Mouse (Mus musculus): ENCODE measurements around the gene Fars2. TPM values are rescaled to one million over a fixed set of nuclear protein-coding genes. Genes with fewer than 3 reads are reported as not detected.

The Fars2 gene
- polyA plus RNA-seq, 1 experiment from 2014 or later, result 35.8 TPM

DNA sequence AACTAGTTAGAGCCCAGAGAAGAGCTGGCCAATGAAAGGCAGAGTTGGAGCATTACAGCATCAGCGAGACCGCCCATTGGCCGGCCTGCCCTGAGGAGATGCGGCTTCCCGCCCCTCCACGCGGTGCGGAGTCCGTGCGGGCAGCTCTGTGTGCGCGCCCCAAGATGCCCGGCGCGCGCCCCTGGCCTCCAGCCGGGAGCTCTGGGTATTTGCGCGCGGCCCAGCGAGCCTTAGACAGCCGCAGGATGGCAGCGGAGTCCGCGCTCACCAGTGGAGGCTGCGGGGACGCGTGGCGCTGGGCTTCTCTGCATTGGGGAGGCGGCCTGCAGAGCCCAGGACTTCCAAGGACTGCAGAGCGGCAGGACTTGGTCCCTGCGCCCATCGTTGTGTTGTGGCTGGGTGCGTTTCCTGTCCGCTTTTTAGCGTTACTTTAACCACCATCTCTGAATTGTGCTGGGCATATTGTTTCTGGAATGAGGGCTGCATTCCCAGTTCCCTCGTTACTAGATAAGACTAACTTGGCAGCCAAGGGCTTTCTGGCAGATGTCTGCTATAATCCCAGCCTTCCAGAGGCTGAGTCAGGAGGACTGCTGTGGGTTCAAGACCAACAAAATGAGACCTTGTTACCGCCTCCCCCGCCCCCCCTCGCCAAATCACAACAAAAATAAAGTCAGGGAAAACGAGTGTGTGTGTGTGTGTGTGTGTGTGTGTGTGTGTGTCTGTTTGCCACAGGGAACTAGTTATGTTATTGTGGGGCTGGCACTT, 461.5 kb downstream of the Fars2 start:
- 2% methylated on average over 41 of the region's 41 CpGs for WGBS

DNA sequence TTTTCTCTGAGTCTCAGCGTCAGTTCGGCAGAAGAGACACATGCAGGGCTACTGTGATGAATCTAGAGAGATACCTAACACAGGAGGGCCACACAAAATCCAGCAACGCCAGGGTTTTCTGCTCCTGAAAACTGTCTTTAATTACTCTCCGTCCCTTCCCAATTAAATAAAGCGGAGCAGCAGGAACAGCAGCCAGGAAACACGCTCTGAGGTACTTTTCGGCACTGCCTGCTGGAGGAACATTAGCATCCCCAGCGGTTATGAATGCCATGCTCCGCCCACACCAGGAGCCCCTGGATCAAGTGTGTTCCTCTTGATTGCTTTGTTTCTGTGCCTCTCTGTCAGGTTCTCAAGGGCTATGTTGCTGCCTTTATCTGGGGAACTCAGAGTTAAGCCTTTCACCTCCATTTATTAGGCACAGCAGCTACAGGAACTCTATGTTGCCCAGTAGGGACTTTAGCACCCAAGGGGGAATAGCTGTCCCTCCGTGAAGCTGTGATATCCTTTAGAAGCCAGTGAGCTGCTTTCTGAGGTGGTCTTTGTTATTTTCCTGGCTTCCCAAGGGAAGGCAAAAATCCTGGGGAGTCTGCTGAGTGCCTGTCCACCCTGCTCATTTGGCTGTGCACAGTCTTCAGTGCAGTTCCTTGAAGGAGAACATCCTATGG, 465.3 kb downstream of the Fars2 start:
- DNase-seq (ENCODE audit: low spot score), result no peak
- 21% methylated on average over 10 of the region's 10 CpGs for WGBS
- Histone ChIP-seq H3K9me3 (no peaks in the 10 kb centered on the region), H3K4me3 (peak overlapping the region; percentile 35; the same call in 1 of the 2 replicates), H3K27ac (peak overlapping the region; percentile 56; the same call in 1 of the 2 replicates), H3K4me1 (peaks cover 37% of the 10 kb centered on the region), H3K27me3 (ENCODE audit: insufficient read depth, poor library complexity, severe bottlenecking) (no peaks in the 10 kb centered on the region), H3K36me3 (no peaks in the 10 kb centered on the region)

More for the DNA sequence above, 461.5 kb downstream of the Fars2 start:
- Histone ChIP-seq H3K4me1 (peaks cover 46% of the 10 kb centered on the region), H3K27me3 (ENCODE audit: insufficient read depth, poor library complexity, severe bottlenecking) (no peaks in the 10 kb centered on the region), H3K27ac (peak overlapping the region; percentile 88), H3K4me3 (peak overlapping the region; percentile 64), H3K36me3 (no peaks in the 10 kb centered on the region), H3K9me3 (no peaks in the 10 kb centered on the region)
- DNase-seq (ENCODE audit: low spot score), result peak; percentile 85

DNA sequence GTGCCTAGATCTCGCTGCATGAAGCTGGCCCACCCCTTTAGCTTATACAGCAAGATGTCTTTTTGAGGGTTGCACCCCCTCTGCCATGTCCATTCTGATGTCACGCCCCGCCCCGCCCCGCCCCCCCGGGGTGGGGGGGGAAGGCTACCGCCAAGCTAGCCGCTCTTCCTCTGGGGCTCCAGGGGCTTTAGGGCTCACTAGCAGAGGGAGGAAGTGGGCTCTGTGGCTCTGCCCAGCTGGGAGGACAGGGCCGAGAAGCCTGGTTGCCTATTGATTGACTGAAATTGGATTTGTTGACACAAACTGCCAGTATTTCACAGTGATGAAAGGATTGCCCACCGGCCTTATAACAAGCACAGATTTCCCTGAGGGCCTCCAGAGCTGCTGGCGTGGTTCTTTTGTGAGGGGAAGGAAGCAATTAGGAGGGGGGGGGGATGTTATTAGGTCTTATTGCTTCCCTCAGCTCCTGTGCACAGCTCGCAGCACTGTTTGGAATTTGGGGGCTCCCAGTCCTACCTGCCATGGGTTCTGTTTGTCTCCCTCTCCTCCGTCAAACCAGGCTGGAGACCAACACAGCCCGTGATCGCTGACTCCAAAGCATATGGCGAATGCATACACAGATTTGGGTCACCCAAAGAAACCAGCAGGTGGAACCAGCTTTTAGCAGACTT, 466.4 kb downstream of the Fars2 start:
- DNase-seq (ENCODE audit: low spot score), result no peak
- Histone ChIP-seq H3K4me3 (peak overlapping the region; percentile 19; the same call in 1 of the 2 replicates), H3K27me3 (ENCODE audit: insufficient read depth, poor library complexity, severe bottlenecking) (no peaks in the 10 kb centered on the region), H3K4me1 (peaks cover 27% of the 10 kb centered on the region), H3K9me3 (no peaks in the 10 kb centered on the region), H3K36me3 (no peaks in the 10 kb centered on the region), H3K27ac (0 out of 2 replicates have a peak overlapping the region, but pooled peaks have one; percentile 50)
- WGBS, result 29% methylated on average over 16 of the region's 16 CpGs

DNA sequence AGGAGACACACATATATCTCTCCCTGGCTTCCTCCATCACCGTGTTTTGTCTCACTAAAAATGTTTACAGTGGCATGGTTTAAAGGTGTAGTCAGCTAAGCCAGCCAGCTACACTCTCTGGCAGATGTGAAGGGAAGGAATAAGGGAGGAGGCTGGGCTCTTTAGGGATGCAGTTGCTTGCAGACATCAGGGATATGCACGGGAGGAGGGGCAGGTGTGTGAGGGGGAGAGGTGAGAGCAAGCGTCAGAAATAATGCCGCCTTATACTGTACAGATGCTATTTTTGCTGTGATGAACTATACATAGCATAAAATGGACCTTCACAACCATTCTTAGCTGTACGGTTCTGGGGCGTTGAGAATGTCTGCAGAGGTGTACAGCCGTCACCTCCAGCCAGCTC, 467.0 kb downstream of the Fars2 start:
- WGBS, result 64% methylated on average over 7 of the region's 7 CpGs
- 0 out of 2 replicates have a peak overlapping the region, but pooled peaks have one; percentile 50 for H3K27ac ChIP-seq
- no peak for DNase-seq (ENCODE audit: low spot score)
- no peaks in the 10 kb centered on the region for H3K27me3 ChIP-seq (ENCODE audit: insufficient read depth, poor library complexity, severe bottlenecking)
- H3K9me3 ChIP-seq, result no peaks in the 10 kb centered on the region
- peaks cover 23% of the 10 kb centered on the region for H3K4me1 ChIP-seq
- H3K36me3 ChIP-seq, result no peaks in the 10 kb centered on the region
- H3K4me3 ChIP-seq, result no peak overlapping the region

DNA sequence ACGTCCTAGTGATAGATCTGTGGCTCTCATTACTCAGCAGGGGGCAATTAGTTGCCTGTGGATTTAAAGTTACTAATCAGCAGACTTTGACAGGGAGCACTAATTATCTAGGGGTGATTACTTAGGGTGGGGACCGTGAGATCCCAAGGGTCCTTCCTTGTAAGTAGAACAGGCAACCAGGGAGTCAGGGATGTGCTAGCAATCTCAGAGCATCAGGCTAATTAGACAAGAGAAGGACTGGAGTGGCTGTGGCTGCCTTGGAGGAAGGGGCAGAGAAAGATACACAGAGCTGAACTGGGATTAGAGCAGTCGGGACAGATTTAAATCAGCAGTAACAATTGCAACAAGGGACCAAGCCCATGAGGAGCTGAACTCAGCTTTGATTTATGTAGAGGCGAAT, 471.9 kb downstream of the Fars2 start:
- whole genome bisulfite sequencing, result 57% methylated on average over 4 of the region's 4 CpGs
- no peaks in the 10 kb centered on the region for H3K36me3 ChIP-seq
- H3K27ac ChIP-seq, result no peak overlapping the region
- H3K4me1 ChIP-seq, result no peaks in the 10 kb centered on the region
- no peaks in the 10 kb centered on the region for H3K9me3 ChIP-seq
- H3K27me3 ChIP-seq (ENCODE audit: insufficient read depth, poor library complexity, severe bottlenecking), result no peaks in the 10 kb centered on the region
- no peak overlapping the region for H3K4me3 ChIP-seq
- no peak for DNase-seq (ENCODE audit: low spot score)

DNA sequence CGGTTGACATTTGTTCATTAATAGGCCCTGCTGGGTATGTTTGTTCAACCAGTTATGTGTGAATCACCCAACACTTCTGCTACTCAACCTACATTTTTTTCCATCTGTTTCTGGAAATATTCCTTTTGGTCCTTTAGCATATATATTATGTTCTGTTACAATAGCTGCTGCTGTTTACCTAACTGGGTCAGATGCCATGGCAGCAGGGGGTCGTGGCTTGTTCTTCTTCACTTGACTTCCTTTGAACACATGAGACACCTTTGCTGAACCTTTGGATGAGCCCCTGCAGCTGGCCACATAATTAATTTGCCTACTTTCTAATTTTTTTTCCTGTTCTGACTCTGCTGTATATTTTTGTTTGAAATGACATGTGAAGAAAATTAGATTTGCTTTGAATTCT, 475.1 kb downstream of the Fars2 start:
- Histone ChIP-seq H3K4me3 (no peak overlapping the region), H3K27ac (no peak overlapping the region), H3K9me3 (no peaks in the 10 kb centered on the region), H3K4me1 (no peaks in the 10 kb centered on the region), H3K27me3 (ENCODE audit: insufficient read depth, poor library complexity, severe bottlenecking) (no peaks in the 10 kb centered on the region), H3K36me3 (no peaks in the 10 kb centered on the region)
- 73% methylated on average over 2 of the region's 2 CpGs for WGBS
- no peak for DNase-seq (ENCODE audit: low spot score)

DNA sequence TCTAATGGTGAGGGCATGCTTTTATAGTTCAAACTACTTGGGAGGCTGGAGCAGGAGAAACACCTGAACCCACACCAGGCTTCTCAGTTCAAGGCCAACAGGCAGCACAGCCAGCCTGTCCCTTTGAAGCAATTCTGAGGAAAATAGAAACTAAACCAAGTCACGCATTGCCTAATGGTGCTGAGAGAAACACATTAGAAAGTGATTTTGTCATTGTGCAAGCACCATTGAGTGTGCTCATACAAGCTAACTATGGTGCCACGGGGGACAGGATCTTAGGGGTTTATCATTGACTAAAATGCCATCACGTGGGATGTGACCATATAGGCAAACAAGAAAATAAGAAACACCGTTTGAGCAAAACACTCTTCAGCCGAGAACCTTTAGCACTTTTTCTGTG, 489.5 kb downstream of the Fars2 start:
- Histone ChIP-seq H3K27ac (no peak overlapping the region), H3K4me3 (no peak overlapping the region), H3K4me1 (no peaks in the 10 kb centered on the region), H3K9me3 (no peaks in the 10 kb centered on the region), H3K27me3 (ENCODE audit: insufficient read depth, poor library complexity, severe bottlenecking) (no peaks in the 10 kb centered on the region), H3K36me3 (no peaks in the 10 kb centered on the region)
- 82% methylated on average over 5 of the region's 5 CpGs for whole genome bisulfite sequencing
- DNase-seq (ENCODE audit: low spot score), result no peak

DNA sequence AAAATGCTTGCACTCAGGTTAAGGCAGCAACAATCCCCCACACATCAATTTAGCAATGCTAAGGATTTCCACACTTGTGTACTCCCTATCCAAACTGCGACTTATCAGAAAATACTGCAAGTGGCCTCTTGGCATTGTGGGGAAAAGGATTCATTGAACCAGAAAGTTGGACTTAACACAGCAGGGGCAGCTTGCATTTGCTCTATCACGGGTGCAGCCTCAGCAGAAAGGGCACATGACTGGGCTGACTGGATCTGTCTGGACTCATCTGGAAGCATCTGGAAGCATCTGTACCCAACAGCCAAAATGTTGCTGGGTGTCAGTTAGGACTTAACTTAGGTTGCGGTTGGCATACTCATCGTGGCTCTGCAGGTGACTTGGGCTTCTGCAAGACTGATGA, 490.7 kb downstream of the Fars2 start:
- H3K4me3 ChIP-seq, result no peak overlapping the region
- H3K9me3 ChIP-seq, result no peaks in the 10 kb centered on the region
- H3K4me1 ChIP-seq, result no peaks in the 10 kb centered on the region
- WGBS, result 82% methylated on average over 4 of the region's 4 CpGs
- no peaks in the 10 kb centered on the region for H3K36me3 ChIP-seq
- H3K27ac ChIP-seq, result no peak overlapping the region
- no peak for DNase-seq (ENCODE audit: low spot score)
- H3K27me3 ChIP-seq (ENCODE audit: insufficient read depth, poor library complexity, severe bottlenecking), result no peaks in the 10 kb centered on the region

DNA sequence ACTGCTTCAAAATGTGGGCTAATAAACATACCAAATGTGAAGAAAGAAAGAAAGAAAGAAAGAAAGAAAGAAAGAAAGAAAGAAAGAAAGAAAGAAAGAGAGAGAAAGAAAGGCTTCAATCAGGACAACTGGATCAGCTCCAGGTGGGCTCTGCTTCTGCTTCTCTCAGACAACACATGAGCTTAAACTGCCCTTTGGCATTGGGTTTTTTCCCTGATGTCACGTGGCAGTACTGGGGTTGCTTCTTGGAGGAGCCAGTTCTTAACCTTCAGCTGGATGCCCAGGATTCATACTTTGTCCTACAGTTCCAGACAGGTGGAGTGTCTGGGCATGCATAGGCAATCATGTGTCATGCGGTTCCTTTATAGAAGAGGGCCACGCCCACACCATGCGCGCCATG, 493.2 kb downstream of the Fars2 start:
- Histone ChIP-seq H3K4me3 (no peak overlapping the region), H3K9me3 (no peaks in the 10 kb centered on the region), H3K4me1 (no peaks in the 10 kb centered on the region; the same call in 1 of the 2 replicates), H3K27me3 (ENCODE audit: insufficient read depth, poor library complexity, severe bottlenecking) (no peaks in the 10 kb centered on the region), H3K36me3 (no peaks in the 10 kb centered on the region), H3K27ac (no peak overlapping the region)
- 91% methylated on average over 5 of the region's 5 CpGs for WGBS
- no peak for DNase-seq (ENCODE audit: low spot score)

DNA sequence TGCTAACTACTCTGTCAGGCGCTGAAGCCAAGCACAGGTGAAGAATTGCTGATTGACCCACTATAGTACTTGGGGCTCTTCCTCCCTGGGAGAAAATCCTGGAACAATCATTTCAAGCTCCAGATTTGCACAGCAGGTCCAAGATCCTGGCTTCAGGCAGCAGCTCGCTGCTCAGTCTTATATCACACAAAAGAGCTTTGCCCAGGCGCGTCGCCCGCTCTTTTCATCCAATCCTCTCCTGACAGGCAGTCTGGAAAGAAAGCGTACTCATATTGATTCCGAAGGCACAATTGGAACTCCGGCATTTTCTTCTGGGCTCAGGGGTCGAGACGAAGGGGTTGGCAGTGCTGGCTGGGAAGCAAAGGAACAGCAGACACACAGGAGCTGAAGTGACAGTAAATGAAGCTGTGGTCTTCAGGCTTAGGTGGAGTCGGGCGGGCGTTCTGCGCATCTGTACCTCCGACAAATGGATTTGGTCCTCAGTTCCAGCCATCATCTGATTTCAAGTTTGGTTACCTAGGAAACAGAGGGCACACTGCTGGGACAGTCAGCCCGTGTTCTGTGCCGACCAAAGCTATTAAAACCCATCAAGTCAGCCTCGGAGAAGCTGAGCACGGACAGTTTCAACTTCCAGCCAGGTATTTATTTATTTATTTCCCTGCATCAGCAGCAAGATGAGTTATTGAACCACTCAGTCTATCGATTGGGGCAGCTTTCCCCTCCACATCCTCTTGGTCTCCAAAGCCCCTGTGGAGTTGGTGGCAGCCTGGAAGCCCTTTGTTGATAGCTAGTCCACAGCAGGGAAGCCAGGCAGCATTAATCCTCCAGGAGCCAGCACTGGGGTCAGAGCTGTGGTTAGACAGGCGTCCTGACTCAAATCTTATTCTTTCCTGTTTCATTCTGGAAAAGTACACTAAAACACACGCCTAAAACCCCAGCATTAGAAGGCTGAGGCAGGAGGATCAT, 495.9 kb downstream of the Fars2 start:
- H3K36me3 ChIP-seq, result no peaks in the 10 kb centered on the region
- no peak for DNase-seq (ENCODE audit: low spot score)
- WGBS, result 61% methylated on average over 23 of the region's 23 CpGs
- no peak overlapping the region for H3K4me3 ChIP-seq
- no peaks in the 10 kb centered on the region for H3K27me3 ChIP-seq (ENCODE audit: insufficient read depth, poor library complexity, severe bottlenecking)
- no peaks in the 10 kb centered on the region; the same call in 1 of the 2 replicates for H3K4me1 ChIP-seq
- no peaks in the 10 kb centered on the region for H3K9me3 ChIP-seq
- H3K27ac ChIP-seq, result no peak overlapping the region

DNA sequence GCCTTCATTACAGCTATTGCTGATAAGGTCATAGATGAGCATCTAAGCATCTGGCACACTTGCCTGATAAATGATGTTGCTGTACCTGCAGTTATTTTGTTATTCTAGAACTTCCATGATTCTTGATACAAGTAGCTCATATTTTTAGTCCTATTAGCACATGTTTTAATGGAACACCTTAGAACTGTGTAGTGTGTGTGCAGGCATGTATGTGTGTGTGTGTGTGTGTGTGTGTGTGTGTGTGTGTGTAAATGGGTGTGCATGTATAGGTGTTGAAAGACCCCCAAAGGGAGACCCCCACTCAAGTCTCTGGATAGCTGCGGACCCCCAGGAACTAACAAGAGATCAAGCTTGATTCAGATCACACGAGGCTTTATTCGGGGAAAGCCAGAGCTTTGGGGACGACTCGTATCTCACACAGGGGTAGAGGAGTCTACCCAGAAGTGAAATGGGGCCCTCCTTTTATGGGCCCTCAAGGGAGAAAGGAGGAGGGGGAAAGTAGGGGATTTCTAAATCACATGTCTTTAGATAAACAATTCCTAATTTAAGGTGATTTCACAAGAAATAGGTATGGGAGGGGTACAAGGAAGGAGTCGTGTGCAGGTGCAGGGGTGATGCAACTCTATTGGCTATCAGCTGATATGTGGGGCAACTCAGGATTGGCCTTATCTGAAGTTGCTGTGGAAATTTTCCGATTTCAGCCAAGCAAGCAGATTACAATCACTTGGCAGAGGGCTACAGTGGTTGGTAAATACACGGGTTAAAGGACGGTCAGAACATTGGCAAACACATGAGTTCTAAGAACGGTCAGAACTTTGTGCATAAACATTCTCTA, 503.5 kb downstream of the Fars2 start:
- Histone ChIP-seq H3K9me3 (no peaks in the 10 kb centered on the region), H3K27me3 (ENCODE audit: insufficient read depth, poor library complexity, severe bottlenecking) (no peaks in the 10 kb centered on the region), H3K27ac (no peak overlapping the region), H3K36me3 (no peaks in the 10 kb centered on the region), H3K4me1 (no peaks in the 10 kb centered on the region), H3K4me3 (no peak overlapping the region)
- 82% methylated on average over 10 of the region's 10 CpGs for WGBS
- DNase-seq (ENCODE audit: low spot score), result peak; percentile 61

DNA sequence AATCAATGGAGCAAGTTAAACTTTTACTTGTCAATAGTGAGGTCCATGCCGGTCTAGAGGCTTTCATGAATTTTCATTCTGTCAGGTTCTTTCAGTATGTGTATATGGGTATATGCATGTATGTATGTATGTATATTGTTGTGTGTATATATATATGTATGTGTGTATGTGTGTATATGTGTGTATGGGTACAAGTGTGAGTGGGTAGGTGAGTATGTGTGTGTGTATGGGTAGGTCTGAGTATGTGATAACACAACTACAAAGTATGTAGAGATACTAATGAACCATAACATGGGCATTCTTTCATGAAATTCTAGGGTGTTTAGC, 504.1 kb downstream of the Fars2 start:
- DNase-seq (ENCODE audit: low spot score), result no peak
- Histone ChIP-seq H3K27me3 (ENCODE audit: insufficient read depth, poor library complexity, severe bottlenecking) (no peaks in the 10 kb centered on the region), H3K4me3 (no peak overlapping the region), H3K36me3 (no peaks in the 10 kb centered on the region), H3K9me3 (no peaks in the 10 kb centered on the region), H3K4me1 (no peaks in the 10 kb centered on the region), H3K27ac (no peak overlapping the region)
- 91% methylated on average over 1 of the region's 1 CpGs for WGBS
